Mouse (Mus musculus) kidney, embryonic 16.5 days (tissue): ENCODE data around the gene Frmd8. TPM values are rescaled to one million over a fixed set of nuclear protein-coding genes. Genes with fewer than 3 reads are reported as not detected.

Source experiments
- ATAC-seq: fragments of 200-750 bp; cut with Nextera tagmentation; 2 replicates; pipeline ENCODE4 v1.8.0; 2017; ENCODE audit warnings: moderate TSS enrichment; ENCODE audit not compliant: low FRiP score, low TSS enrichment
- H3K27ac ChIP-seq: fragments of 300-500 bp; sonication (generic); 2 replicates; pipeline ENCODE4 v1.5.1; 2014; ENCODE audit warnings: low read length
- H3K27me3 ChIP-seq: fragments of 300-500 bp; sonication (generic); 2 replicates; pipeline ENCODE4 v1.6.1; 2014; ENCODE audit warnings: low read length, control low read depth, mixed read lengths; ENCODE audit not compliant: insufficient read depth
- H3K36me3 ChIP-seq: fragments of 300-500 bp; sonication (generic); 2 replicates; pipeline ENCODE4 v1.6.1; 2014; ENCODE audit warnings: low read length, control low read depth, mixed read lengths; ENCODE audit not compliant: insufficient read depth
- H3K4me1 ChIP-seq: fragments of 300-500 bp; sonication (generic); 2 replicates; pipeline ENCODE4 v1.6.1; 2014; ENCODE audit warnings: low read length, control low read depth, mixed read lengths; ENCODE audit not compliant: insufficient read depth
- H3K4me2 ChIP-seq: fragments of 300-500 bp; sonication (generic); replicated peaks from 2 replicates; pipeline ENCODE4 v1.6.1; 2014; ENCODE audit warnings: low read depth, low read length
- H3K4me3 ChIP-seq: fragments of 300-500 bp; sonication (generic); 2 replicates; pipeline ENCODE4 v1.5.1; 2014; ENCODE audit warnings: mild to moderate bottlenecking, low read length
- H3K9ac ChIP-seq: fragments of 300-500 bp; sonication (generic); replicated peaks from 2 replicates; pipeline ENCODE4 v1.6.1; 2014; ENCODE audit warnings: low read length
- H3K9me3 ChIP-seq: fragments of 300-500 bp; sonication (generic); 2 replicates; pipeline ENCODE4 v1.6.1; 2016; ENCODE audit warnings: low read length, control low read depth
- WGBS: fragments of 180-500 bp; shearing (Covaris S2); extraction: QIAGEN DNeasy Blood & Tissue Kit; methylation state at CpG from one replicate; pipeline ENCODE4 v1.1.7; 2014; 5-methylcytosine and 5-hydroxymethylcytosine counted together
- polyA plus RNA-seq: library from polyadenylated mRNA; unstranded; fragments of >200 nt; fragmentation: Nextera tagmentation; extraction: Ambion mirVana; gene quantifications from 2 replicates; pipeline ENCODE4 v1.2.1, GENCODE M21; 2015

Frmd8 gene
- polyA plus RNA-seq, 1 experiment from 2014 or later, result 50.6 TPM

DNA sequence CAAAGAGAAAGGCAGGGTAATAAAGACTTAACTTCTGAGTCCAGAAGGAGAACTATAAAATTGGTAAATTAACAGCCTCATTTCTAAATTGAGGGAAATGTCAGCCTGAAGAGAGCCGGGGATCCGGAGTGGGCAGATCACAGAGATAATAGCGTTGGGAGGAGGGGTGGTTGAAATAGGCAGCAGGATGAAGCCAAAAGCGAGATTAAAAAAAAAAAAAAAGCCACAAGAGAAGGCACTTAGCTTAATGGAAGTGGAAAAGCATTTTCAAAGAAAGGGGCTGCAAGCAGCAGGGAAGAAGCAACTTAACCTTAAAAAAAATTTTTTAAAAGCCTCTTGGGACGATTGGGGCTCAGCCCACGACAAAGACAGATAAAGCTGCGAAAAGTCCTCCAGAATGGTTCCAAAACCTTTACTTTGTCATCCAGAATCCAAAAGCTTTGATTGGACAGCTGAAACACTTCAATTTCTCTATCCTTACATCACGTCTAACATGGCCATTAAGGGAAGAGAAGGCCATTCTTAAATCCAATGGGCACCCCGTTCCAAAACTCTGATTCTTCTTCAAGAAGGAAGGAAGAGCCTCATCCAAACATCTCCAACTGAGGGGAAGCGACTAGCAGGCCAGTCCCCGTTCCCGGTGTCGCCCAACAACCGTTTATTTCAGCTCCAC lies 36.5 kb upstream of the Frmd8 start:
- ATAC-seq, result no peak
- H3K9me3 ChIP-seq, result no peaks in the 10 kb centered on the region
- H3K4me1 ChIP-seq, result peaks cover 28% of the 10 kb centered on the region
- peak overlapping the region; percentile 83 for H3K27ac ChIP-seq
- 3% methylated on average over 14 of the region's 14 CpGs for WGBS
- no peaks in the 10 kb centered on the region for H3K27me3 ChIP-seq
- H3K4me3 ChIP-seq, result peak overlapping the region; percentile 63
- peak overlapping the region; percentile 83 for H3K9ac ChIP-seq
- H3K36me3 ChIP-seq, result peaks cover 7% of the 10 kb centered on the region
- H3K4me2 ChIP-seq, result peak overlapping the region; percentile 89

DNA sequence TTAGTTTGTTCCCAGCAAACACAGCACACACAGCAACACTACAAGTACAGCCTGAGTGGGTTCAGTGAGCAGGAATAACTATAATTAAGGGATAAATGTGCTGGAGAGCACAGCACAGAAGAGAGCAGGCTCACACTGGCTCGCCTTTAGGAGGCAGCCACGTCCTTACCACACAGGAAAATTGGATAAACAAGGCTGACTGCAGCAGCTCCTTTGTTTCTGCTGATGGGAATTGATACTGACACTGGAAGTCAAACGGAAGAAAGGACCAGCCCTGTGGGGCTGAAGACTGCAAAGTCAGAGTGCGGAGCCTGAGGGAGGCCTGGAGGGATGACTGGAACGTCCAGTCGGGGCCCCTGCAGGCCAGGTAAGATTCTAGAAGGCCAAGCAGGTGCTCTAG lies 35.1 kb upstream of the Frmd8 start:
- no peak for ATAC-seq

DNA sequence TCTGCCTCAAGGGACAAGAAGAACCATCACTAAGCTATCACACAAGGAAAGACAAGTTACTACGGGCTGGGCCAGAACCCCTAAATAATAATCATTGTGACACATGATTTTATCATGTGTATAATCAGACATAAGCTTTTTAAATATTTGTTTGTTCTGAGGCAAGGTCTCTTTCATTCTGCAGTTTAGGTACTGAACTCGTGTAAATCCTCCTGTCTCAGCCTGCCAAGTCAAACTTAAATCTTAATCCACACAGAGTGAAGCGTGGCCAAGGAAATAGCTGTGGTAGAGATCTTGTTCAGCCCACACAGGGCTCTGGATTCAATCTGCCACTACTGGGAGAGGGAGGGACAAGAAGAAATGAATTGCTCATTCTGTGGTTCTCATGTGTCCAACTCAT lies 32.2 kb upstream of the Frmd8 start:
- no peaks in the 10 kb centered on the region for H3K27me3 ChIP-seq
- WGBS, result 91% methylated on average over 3 of the region's 3 CpGs
- no peaks in the 10 kb centered on the region for H3K9me3 ChIP-seq
- H3K4me2 ChIP-seq, result no peak overlapping the region
- H3K36me3 ChIP-seq, result peaks cover 43% of the 10 kb centered on the region
- no peak overlapping the region for H3K9ac ChIP-seq
- no peak overlapping the region for H3K4me3 ChIP-seq
- H3K4me1 ChIP-seq, result peaks cover 23% of the 10 kb centered on the region
- no peak for ATAC-seq
- no peak overlapping the region for H3K27ac ChIP-seq

More for the DNA sequence above, 35.1 kb upstream of the Frmd8 start:
- peaks cover 20% of the 10 kb centered on the region for H3K36me3 ChIP-seq
- H3K4me2 ChIP-seq, result peak overlapping the region; percentile 89
- H3K4me1 ChIP-seq, result peaks cover 28% of the 10 kb centered on the region
- no peaks in the 10 kb centered on the region for H3K27me3 ChIP-seq
- peak overlapping the region; percentile 29 for H3K4me3 ChIP-seq
- peak overlapping the region; percentile 62 for H3K9ac ChIP-seq
- H3K9me3 ChIP-seq, result no peaks in the 10 kb centered on the region
- 38% methylated on average over 6 of the region's 6 CpGs for WGBS
- H3K27ac ChIP-seq, result peak overlapping the region; percentile 56

DNA sequence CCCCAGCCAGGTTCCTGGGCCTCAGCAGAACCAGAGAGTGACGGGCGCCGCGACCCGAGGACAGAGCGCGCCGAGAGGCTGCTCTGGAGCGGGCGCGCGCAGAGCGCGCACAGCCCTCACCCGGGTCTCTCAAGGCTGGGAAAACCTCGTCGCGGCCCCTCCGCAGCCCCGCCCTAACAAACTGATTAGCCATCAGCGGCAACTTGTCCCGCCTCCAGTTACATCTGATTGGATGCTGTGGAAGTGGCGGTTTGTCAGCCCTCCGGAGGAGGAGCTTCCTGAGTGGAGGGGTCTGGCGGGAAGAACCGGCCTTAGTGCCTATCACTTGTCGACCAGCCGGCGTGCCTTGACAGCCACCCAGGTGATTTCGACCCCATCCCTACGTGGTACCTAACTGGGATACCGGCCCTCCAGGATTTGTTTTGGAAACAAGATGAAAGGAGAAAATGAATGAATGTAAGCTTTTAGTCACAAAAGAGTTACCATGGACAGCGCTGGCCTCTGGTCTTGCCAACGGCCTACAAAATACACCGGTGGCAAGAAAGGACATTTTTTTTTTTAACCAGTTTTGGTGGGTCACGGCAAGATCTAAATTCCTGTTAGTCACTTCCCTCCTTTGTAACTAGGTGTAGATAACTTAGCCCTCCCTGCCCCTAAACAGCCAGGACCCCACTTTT lies 19.1 kb upstream of the Frmd8 start, which contains the start of gene Tigd3:
Tigd3 (minus strand) TSS at position 148 of the 677 bp plus-strand sequence.
- peak; percentile 94 for ATAC-seq
- Histone ChIP-seq H3K27me3 (no peaks in the 10 kb centered on the region), H3K9me3 (no peaks in the 10 kb centered on the region), H3K4me3 (peak within 1 kb of the TSS; percentile 61), H3K4me1 (peaks cover 9% of the 10 kb centered on the region), H3K4me2 (peak within 1 kb of the TSS; percentile 91), H3K27ac (peak within 1 kb of the TSS; percentile 63; the same call in 1 of the 2 replicates), H3K9ac (peak within 1 kb of the TSS; percentile 87), H3K36me3 (peaks cover 21% of the 10 kb centered on the region)
- 3% methylated on average over 34 of the region's 36 CpGs for WGBS

DNA sequence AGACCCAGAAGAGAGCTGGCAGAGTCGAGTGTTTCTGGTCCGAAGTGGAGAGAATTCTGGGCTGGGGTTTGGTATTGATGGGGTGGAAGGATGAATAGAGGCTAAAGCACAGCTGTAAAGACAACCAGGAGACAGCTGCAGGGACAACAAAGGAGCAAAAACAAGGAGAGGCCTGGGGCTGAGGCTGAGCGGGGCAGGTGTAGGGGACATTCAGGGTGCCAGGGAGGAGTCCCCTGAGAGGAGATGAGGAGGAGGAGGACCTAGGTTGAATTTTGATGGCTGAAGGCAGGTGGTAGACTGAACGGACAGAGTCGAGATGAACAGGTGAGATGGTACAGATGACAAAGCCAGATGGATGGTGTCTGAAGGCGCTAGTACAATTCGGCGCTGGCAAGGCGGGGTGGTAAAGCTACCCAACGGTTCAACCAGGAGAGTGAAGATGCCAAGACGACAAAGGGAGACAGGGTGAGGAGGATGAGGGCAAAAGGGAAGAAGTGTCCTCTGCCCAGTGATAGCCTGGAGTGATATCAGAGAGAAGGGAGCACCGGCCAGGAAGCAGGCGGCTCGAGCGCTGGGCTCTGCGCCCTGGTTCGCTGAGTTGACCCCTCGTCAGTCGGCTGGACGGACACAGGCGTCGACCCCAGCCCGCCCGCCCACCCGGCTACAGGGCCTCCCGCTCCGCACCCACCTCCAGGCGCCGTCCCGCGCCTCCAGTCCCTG lies 18.4 kb upstream of the Frmd8 start:
- Histone ChIP-seq H3K4me2 (peak overlapping the region; percentile 91), H3K4me3 (peak overlapping the region; percentile 61), H3K27ac (peak overlapping the region; percentile 63; the same call in 1 of the 2 replicates), H3K36me3 (peaks cover 16% of the 10 kb centered on the region), H3K9me3 (no peaks in the 10 kb centered on the region), H3K27me3 (no peaks in the 10 kb centered on the region), H3K4me1 (peaks cover 9% of the 10 kb centered on the region), H3K9ac (peak overlapping the region; percentile 87)
- WGBS, result 6% methylated on average over 27 of the region's 31 CpGs
- ATAC-seq, result peak; percentile 4; the same call in 1 of the 2 replicates

DNA sequence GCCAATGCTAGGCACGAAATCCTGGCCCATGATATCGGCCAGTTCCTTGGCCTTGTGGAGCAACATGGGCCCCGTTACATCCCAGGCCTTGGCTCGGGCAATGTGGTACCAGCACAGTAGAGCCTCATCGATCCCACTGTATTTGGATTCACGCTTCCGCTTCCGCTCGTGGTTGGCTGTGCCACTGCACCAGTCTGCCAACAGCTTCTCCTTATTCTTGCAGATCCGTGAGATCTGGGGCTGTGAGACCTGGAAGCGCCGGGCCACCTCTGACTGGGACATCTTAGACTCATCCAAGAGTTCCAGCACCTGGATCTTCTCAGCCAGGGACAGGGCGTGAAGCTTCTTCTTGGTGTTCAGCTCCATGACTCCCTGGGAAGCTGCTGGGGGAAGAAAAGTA lies 17.7 kb upstream of the Frmd8 start:
- Histone ChIP-seq H3K36me3 (peaks cover 13% of the 10 kb centered on the region), H3K27me3 (no peaks in the 10 kb centered on the region), H3K9me3 (no peaks in the 10 kb centered on the region), H3K4me2 (peak overlapping the region; percentile 91), H3K4me3 (peak overlapping the region; percentile 61; the same call in 1 of the 2 replicates), H3K27ac (no peak overlapping the region), H3K9ac (peak overlapping the region; percentile 87), H3K4me1 (peaks cover 9% of the 10 kb centered on the region)
- ATAC-seq, result no peak
- WGBS, result 95% methylated on average over 13 of the region's 13 CpGs

DNA sequence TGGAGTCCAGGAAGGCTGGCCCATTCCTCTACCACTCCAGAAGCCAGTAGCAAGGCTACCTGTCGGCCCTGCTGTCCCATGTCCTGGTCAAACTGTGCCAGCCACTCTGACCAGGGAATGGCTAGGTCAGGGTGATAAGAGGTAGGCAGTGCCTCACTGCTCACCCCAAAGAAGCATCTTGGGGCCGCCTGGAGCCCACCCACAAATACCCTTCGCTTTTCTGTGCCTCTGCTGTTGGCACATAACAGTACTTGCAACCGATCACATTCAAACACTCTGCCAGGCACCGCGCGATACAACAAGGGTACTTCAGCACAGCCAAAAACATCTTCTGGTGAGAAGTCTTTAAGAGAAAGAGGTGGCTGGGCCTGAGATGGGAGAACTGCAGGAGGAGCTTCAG lies 17.2 kb upstream of the Frmd8 start:
- Histone ChIP-seq H3K27me3 (no peaks in the 10 kb centered on the region), H3K9me3 (no peaks in the 10 kb centered on the region), H3K27ac (no peak overlapping the region), H3K4me3 (no peak overlapping the region), H3K9ac (no peak overlapping the region), H3K4me2 (no peak overlapping the region), H3K36me3 (peaks cover 10% of the 10 kb centered on the region), H3K4me1 (peaks cover 9% of the 10 kb centered on the region)
- 95% methylated on average over 7 of the region's 7 CpGs for WGBS
- ATAC-seq, result no peak

DNA sequence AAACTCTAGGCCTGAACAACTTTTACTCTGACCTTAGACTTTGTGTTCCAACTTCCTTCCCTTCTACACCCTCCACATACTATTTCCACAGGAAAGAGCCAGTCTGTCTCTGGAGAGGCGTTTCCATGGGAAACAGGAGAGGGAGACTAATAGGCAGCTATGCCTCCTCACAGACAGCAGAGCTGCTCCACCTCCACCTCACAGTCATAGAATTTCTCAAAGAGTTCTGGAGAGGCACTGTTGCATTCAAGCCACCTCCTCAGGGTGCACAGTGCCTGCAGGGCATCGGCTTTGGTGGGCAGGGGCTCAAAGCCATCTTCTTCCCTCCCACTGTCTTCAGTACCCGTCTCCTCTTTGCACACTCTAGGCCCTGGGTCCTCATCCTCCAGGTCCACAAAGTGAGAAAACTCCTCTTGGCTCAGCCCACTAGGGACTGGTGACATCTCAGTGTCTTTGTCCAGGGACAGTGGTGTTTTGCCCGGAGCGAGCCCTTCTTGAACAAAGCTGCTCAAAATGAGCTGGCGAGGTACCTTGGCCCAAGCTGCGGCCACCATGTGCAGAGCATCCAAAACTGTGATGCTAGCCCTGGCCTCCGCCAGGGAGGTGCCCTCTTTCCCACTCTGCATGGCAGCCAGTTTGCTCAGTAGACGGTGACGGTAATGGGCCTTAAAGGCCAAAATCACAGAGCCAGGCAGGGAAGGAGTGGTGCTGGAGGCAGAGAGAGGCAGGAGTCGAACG lies 16.6 kb upstream of the Frmd8 start:
- Histone ChIP-seq H3K4me2 (no peak overlapping the region), H3K9me3 (no peaks in the 10 kb centered on the region), H3K9ac (no peak overlapping the region), H3K36me3 (peaks cover 7% of the 10 kb centered on the region), H3K27ac (no peak overlapping the region), H3K4me3 (no peak overlapping the region), H3K27me3 (no peaks in the 10 kb centered on the region), H3K4me1 (peaks cover 9% of the 10 kb centered on the region)
- no peak for ATAC-seq
- 93% methylated on average over 12 of the region's 12 CpGs for WGBS

DNA sequence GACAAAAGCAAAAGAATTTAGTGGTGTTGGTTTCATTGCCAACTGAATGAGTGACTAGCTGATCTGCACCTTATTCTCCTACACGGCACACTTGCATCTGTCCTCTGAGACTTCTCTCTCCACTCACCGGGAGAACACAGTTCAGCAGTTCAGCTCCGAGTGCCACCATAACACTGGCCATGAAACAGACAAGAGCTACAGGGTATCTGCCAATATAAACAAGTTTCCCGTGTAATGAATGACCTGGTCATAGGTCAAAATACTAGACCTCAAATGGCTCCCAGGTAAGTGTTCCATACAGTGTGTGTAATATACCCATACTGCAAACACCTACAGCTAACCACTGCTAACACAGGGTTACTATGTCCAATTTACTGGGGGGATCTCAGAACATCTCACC lies 14.1 kb upstream of the Frmd8 start:
- Histone ChIP-seq H3K27me3 (no peaks in the 10 kb centered on the region), H3K4me3 (no peak overlapping the region), H3K27ac (no peak overlapping the region), H3K9ac (no peak overlapping the region), H3K4me2 (no peak overlapping the region), H3K9me3 (no peaks in the 10 kb centered on the region), H3K4me1 (peaks cover 9% of the 10 kb centered on the region), H3K36me3 (no peaks in the 10 kb centered on the region; the same call in 1 of the 2 replicates)
- ATAC-seq, result no peak
- 62% methylated on average over 4 of the region's 4 CpGs for WGBS
